In the genomic region with DNA sequence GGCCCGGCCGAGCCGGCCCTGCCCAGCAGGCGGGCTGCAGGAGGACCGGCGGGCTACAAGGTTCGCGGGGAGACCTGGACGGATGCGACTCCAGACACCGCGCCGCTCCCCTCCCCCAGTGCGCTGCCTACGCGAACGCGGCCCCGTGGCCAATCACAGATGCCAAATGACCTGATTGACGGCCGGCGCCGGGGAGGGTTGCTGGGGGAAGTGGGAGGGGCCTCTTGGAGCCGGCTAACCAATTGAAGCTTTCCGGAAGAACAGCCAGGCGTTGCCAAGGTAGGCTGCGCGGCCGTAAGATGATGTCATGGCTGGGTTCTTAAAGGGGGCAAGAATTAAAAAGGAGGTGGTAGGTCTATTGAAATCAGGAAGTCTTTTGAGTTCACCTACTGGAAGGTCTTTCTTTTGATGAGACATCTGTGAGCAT, we compare ENCODE assay signal across 8 mouse cellular contexts. TPM values are rescaled to one million over a fixed set of nuclear protein-coding genes. Genes with fewer than 3 reads are reported as not detected.
DNase-seq lines count a peak whose midpoint lies in the region; ATAC-seq and TF ChIP-seq lines count a peak whose summit lies in the region.

A gene (plus strand): TSS at position 296 of the 427 bp plus-strand sequence.

- no peaks in the 10 kb centered on the region for H3K9me3 ChIP-seq in hindbrain, postnatal 0 days (ENCODE audit: low read length)

- H3K4me1 ChIP-seq in hindbrain, postnatal 0 days (ENCODE audit: insufficient read depth, low read length) = peaks cover 11% of the 10 kb centered on the region

- peak within 1 kb of the TSS; percentile 98 for H3K27ac ChIP-seq in gastrocnemius, adult 2 months
- H3K27ac ChIP-seq in hindbrain, postnatal 0 days = peak within 1 kb of the TSS; percentile 88
- H3K27ac ChIP-seq in left cerebral cortex, adult 2 months = peak within 1 kb of the TSS; percentile 89

- H3K27me3 ChIP-seq in hindbrain, postnatal 0 days (ENCODE audit: insufficient read depth, low read length) = no peaks in the 10 kb centered on the region

- peak within 1 kb of the TSS; percentile 90 for H3K9ac ChIP-seq in hindbrain, postnatal 0 days (replicated peaks; ENCODE audit: low read length)

- DNase-seq in ZHBTc4 (ENCODE audit: low read depth, low spot score) = peak; percentile 99
- DNase-seq in gastrocnemius, adult 2 months = peak; percentile 99
- DNase-seq in hindbrain, postnatal 0 days (ENCODE audit: low spot score) = peak; percentile 99
- peak; percentile 98 for DNase-seq in left cerebral cortex, adult 2 months (ENCODE audit: extremely low spot score in 1 of 2, low spot score in 2 of 2)
- DNase-seq in right cerebral cortex, adult 2 months (ENCODE audit: low spot score in 2 of 2) = peak; percentile 98
- DNase-seq in urinary bladder, postnatal 14 days (ENCODE audit: low spot score) = peak; percentile 99

- WGBS in hindbrain, postnatal 0 days = under 1% methylated on average over 29 of the region's 29 CpGs

- intact Hi-C loops in gastrocnemius, adult 2 months (cut with DNase I) = loop anchor here (2.0 kb wide), 1 partner anchor 15 kb away; no protein-coding TSS in a partner anchor
- intact Hi-C loops in left cerebral cortex, adult 2 months (cut with DNase I) = loop anchor here (2.0 to 5.0 kb wide), 3 partner anchors 15 to 232 kb away; a partner anchor contains a TSS

- peak within 1 kb of the TSS; percentile 77 for H3K4me2 ChIP-seq in hindbrain, postnatal 0 days (ENCODE audit: low read depth, low read length)

- peak within 1 kb of the TSS; percentile 89 for H3K4me3 ChIP-seq in gastrocnemius, adult 2 months
- peak within 1 kb of the TSS; percentile 95 for H3K4me3 ChIP-seq in hindbrain, postnatal 0 days (ENCODE audit: low read length)
- peak within 1 kb of the TSS; percentile 90 for H3K4me3 ChIP-seq in left cerebral cortex, adult 2 months

- ATAC-seq in common myeloid progenitor, adult 5-6 weeks (replicated peaks; ENCODE audit: low read depth, poor library complexity, severe bottlenecking) = peak; percentile 98
- peak; percentile 95 for ATAC-seq in hindbrain, postnatal 0 days
- peak; percentile 99 for ATAC-seq in megakaryocyte, adult 5-6 weeks (ENCODE audit: poor library complexity, severe bottlenecking)

- H3K36me3 ChIP-seq in hindbrain, postnatal 0 days (ENCODE audit: insufficient read depth, low read length) = peaks cover 15% of the 10 kb centered on the region

- no peak for TF ChIP-seq CTCF in gastrocnemius, adult 2 months (IDR thresholded peaks at IDR 0.05)
- no peak for TF ChIP-seq CTCF in hindbrain, postnatal 0 days (IDR thresholded peaks at IDR 0.05; ENCODE audit: low read depth)
- no peak for TF ChIP-seq CTCF in left cerebral cortex, adult 2 months (IDR thresholded peaks at IDR 0.05)

RNA-seq across cellular contexts. Expression of the gene that starts here (rescaled TPM):
- not detected in 2 replicates for total RNA-seq in common myeloid progenitor, adult 5-6 weeks (2017)
- 1 to 10 TPM in 1 of 2 experiments, under 1 TPM in 1; 0.51 to 1.5 TPM for total RNA-seq in gastrocnemius, adult 2 months (2021)
- not detected in 2 replicates for total RNA-seq in hindbrain, postnatal 0 days (2014; rRNA removed)
- polyA plus RNA-seq in hindbrain, postnatal 0 days (2015; fragmentation: Nextera tagmentation; extraction: Ambion mirVana) = 0.77 and 0.89 TPM in 2 replicates
- under 1 TPM in 1 of 2 experiments, not detected in 1; 0.41 TPM for total RNA-seq in left cerebral cortex, adult 2 months (2021)
- total RNA-seq in megakaryocyte, adult 5-6 weeks (2015) = 0.33 TPM in 1 of 2 replicates, not detected in the other
- not detected in 2 replicates for total RNA-seq in megakaryocyte, adult 5-6 weeks (2017)

Comparison
In these comparisons a context has a peak if more than half of its experiments do, and no peak if none do; other contexts are left out.
1. Peak in every context shown above with its lines: DNase-seq, ATAC-seq, H3K4me3 ChIP-seq and H3K27ac ChIP-seq.
2. Peak in ATAC-seq in common myeloid progenitor, adult 5-6 weeks; RNA of the gene not detected or under 1 TPM.
3. Peak in DNase-seq, ATAC-seq, H3K4me3 ChIP-seq, H3K27ac ChIP-seq, H3K9ac ChIP-seq and H3K4me2 ChIP-seq in hindbrain, postnatal 0 days; RNA of the gene not detected or under 1 TPM.
4. Peak in DNase-seq, H3K4me3 ChIP-seq and H3K27ac ChIP-seq in left cerebral cortex, adult 2 months; RNA of the gene not detected or under 1 TPM.
5. Peak in ATAC-seq in megakaryocyte, adult 5-6 weeks; RNA of the gene not detected or under 1 TPM.